Mouse (Mus musculus) CH12.LX (cell line): ENCODE measurements around the gene Asap3.

Experiments
- CTCF ChIP-seq, 2 experiments: IDR thresholded peaks in 1 of 2; conservative IDR thresholded peaks in 1 of 2; 2 replicates each; pipeline ENCODE4 v1.5.1; 2011 to 2012; ENCODE audit warnings: low read depth in 2 of 2, low read length in 2 of 2, improper control_type of control experiment in 1 of 2, inconsistent platforms in 1 of 2, mild to moderate bottlenecking in 1 of 2, moderate library complexity in 1 of 2
- HCFC1 ChIP-seq: IDR thresholded peaks from 2 replicates; pipeline ENCODE4 v1.6.1; 2012; ENCODE audit warnings: low read depth, mild to moderate bottlenecking, inconsistent platforms, low read length, improper control_type of control experiment
- MAX ChIP-seq: IDR thresholded peaks from 2 replicates; pipeline ENCODE4 v1.6.1; 2011; ENCODE audit warnings: low read length, improper control_type of control experiment
- NRF1 ChIP-seq: IDR thresholded peaks from 2 replicates; pipeline ENCODE4 v1.6.1; 2014; ENCODE audit warnings: low read depth, mild to moderate bottlenecking, inconsistent platforms, low read length, improper control_type of control experiment, moderate library complexity
- POLR2A ChIP-seq: IDR thresholded peaks from 2 replicates; pipeline ENCODE4 v1.6.1; 2011; ENCODE audit warnings: low read depth, mild to moderate bottlenecking, improper control_type of control experiment, low read length
- SIN3A ChIP-seq: IDR thresholded peaks from 2 replicates; pipeline ENCODE4 v1.6.1; 2012; ENCODE audit warnings: low read length, improper control_type of control experiment, inconsistent platforms
- TCF12 ChIP-seq: IDR thresholded peaks from 2 replicates; pipeline ENCODE4 v1.6.1; 2014; ENCODE audit warnings: low read depth, mild to moderate bottlenecking, inconsistent platforms, low read length, improper control_type of control experiment
- USF1 ChIP-seq: IDR thresholded peaks from 2 replicates; pipeline ENCODE4 v1.6.1; 2014; ENCODE audit warnings: low read depth, mild to moderate bottlenecking, inconsistent platforms, low read length, improper control_type of control experiment
- ZKSCAN1 ChIP-seq: IDR thresholded peaks from 2 replicates; pipeline ENCODE4 v1.6.1; 2012; ENCODE audit warnings: low read depth, inconsistent platforms, low read length, improper control_type of control experiment, borderline replicate concordance

- TF ChIP-seq MAX (no peak), ZKSCAN1 (no peak), CTCF (conservative IDR thresholded peaks at IDR 0.05 in 1 of 2, IDR thresholded peaks at IDR 0.05 in 1 of 2; ENCODE audit: low read depth in 2 of 2, low read length in 2 of 2) (no peak), TCF12 (no peak), HCFC1 (no peak), USF1 (no peak), POLR2A (no peak), NRF1 (no peak), SIN3A (no peak)
These were observed 55.7 kb downstream of the Asap3 start for GRCm38 (mm10) chr4:136261912-136262311.
